Mouse (Mus musculus) ES-E14 (cell line): ENCODE results near the gene 7530416G11Rik. TPM values are rescaled to one million over a fixed set of nuclear protein-coding genes. Genes with fewer than 3 reads are reported as not detected.

ENCODE experiments used
- DNase-seq: peaks from one replicate; pipeline ENCODE4 v3.0.0-alpha.2; 2013; ENCODE audit warnings: low read depth, low spot score
- H3K27ac ChIP-seq: 2 replicates; pipeline ENCODE4 v1.5.1; 2012; ENCODE audit warnings: low read depth, mild to moderate bottlenecking, low read length, moderate library complexity, mixed read lengths; ENCODE audit not compliant: poor library complexity, insufficient read depth, severe bottlenecking
- H3K36me3 ChIP-seq: 2 replicates; pipeline ENCODE4 v1.6.1; 2012; ENCODE audit warnings: mild to moderate bottlenecking, low read length, moderate library complexity, mixed read lengths; ENCODE audit not compliant: control insufficient read depth, poor library complexity, insufficient read depth, severe bottlenecking
- H3K4me1 ChIP-seq, 2 experiments: fragments of 150-350 bp in 1 of 2; sonication (generic) in 1 of 2; 2 replicates each; pipeline ENCODE4 v1.6.1; 2012; ENCODE audit warnings: low read length in 2 of 2, mild to moderate bottlenecking in 1 of 2, mixed read lengths in 1 of 2; ENCODE audit not compliant: control insufficient read depth in 2 of 2, insufficient read depth in 2 of 2, poor library complexity in 1 of 2
- H3K4me3 ChIP-seq, 2 experiments: fragments of 150-350 bp in 1 of 2; sonication (generic) in 1 of 2; 2 replicates each; pipeline ENCODE4 v1.5.1; 2012; ENCODE audit warnings: low read length in 2 of 2, low read depth in 1 of 2, mild to moderate bottlenecking in 1 of 2, mixed read lengths in 1 of 2; ENCODE audit not compliant: insufficient read depth in 1 of 2, poor library complexity in 1 of 2, severe bottlenecking in 1 of 2
- H3K9ac ChIP-seq: 2 replicates; pipeline ENCODE4 v1.6.1; 2012; ENCODE audit warnings: low read depth, mild to moderate bottlenecking, low read length, mixed read lengths; ENCODE audit not compliant: poor library complexity, insufficient read depth, severe bottlenecking
- H3K9me3 ChIP-seq: fragments of 150-350 bp; sonication (generic); 2 replicates; pipeline ENCODE4 v1.6.1; 2012; ENCODE audit warnings: low read depth, mild to moderate bottlenecking, low read length; ENCODE audit not compliant: control insufficient read depth, insufficient read depth
- CHD2 ChIP-seq: IDR thresholded peaks from 2 replicates; pipeline ENCODE4 v1.6.1; 2014; ENCODE audit warnings: mild to moderate bottlenecking, low read depth, low read length, inconsistent platforms
- HCFC1 ChIP-seq: IDR thresholded peaks from 2 replicates; pipeline ENCODE4 v1.6.1; 2012; ENCODE audit warnings: low read length, inconsistent platforms, borderline replicate concordance; ENCODE audit not compliant: insufficient read depth
- MAFK ChIP-seq: IDR thresholded peaks from 2 replicates; pipeline ENCODE4 v1.6.1; 2014; ENCODE audit warnings: mild to moderate bottlenecking, low read depth, low read length, inconsistent platforms; ENCODE audit not compliant: insufficient read depth
- ZC3H11A ChIP-seq: IDR thresholded peaks from 2 replicates; pipeline ENCODE4 v1.6.1; 2012; ENCODE audit warnings: low read depth, mild to moderate bottlenecking, inconsistent platforms, low read length, borderline replicate concordance
- ZNF384 ChIP-seq: IDR thresholded peaks from 2 replicates; pipeline ENCODE4 v1.6.1; 2012; ENCODE audit warnings: low read depth, low read length, inconsistent platforms
- in situ Hi-C, 2 experiments: fragments of 600-800 bp; cut with MboI; formaldehyde crosslinking; loops; one replicate each; pipeline ENCODE4 v1.15.1; 2025; ENCODE audit warnings: low sequenced_read_pairs in 2 of 2, inconsistent platforms in 1 of 2; ENCODE audit not compliant: unreplicated experiment in 2 of 2
- total RNA-seq: library from RNA; depleted of rRNA; stranded (reverse); fragments of 300-350 nt; gene quantifications from 2 replicates; pipeline ENCODE4 v1.2.3, GENCODE M21; 2012

Gene 7530416G11Rik
- total RNA-seq, 1 experiment: not detected

- no peak overlapping the region for H3K9ac ChIP-seq
- no peaks in the 10 kb centered on the region for H3K9me3 ChIP-seq
- no peak overlapping the region for H3K27ac ChIP-seq
- no peak for DNase-seq
- no peaks in the 10 kb centered on the region for H3K36me3 ChIP-seq
- TF ChIP-seq ZC3H11A: no peak
- TF ChIP-seq CHD2: no peak
- TF ChIP-seq HCFC1: no peak
- no peak for TF ChIP-seq MAFK
- no peak for TF ChIP-seq ZNF384
- H3K4me3 ChIP-seq: no peak overlapping the region
- peaks cover 0 to 19% of the 10 kb centered on the region in 2 experiments; a peak in 2 of 4 replicates for H3K4me1 ChIP-seq
- in situ Hi-C loops: no loop called here
Measured at GRCm38 (mm10) chr15:85534646-85535045, 31.6 kb upstream of the 7530416G11Rik start.

DNA sequence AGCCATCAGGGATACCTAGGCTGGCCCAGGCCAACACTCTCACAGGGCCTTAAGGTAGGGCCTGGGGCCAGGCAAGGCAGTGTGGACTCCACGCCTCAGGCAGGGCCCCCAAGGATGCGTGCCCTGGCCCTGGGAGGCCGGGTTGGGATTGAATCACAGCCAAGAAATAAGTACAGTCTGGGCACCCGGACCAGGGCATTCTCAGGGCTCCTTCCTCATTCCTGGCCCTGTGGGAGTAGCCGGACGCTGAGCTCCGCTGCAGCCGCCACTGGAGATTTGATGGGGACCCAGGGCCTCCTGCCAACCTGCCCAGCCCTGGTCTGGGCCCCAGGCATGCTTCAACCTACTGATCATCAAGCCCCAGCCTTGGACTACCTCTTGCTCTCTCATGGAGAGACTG is 31.2 kb upstream of the 7530416G11Rik start:
- H3K4me3 ChIP-seq: no peak overlapping the region
- H3K27ac ChIP-seq: no peak overlapping the region
- H3K9ac ChIP-seq: no peak overlapping the region
- in situ Hi-C loops: no loop called here
- no peak for DNase-seq
- no peaks in the 10 kb centered on the region for H3K36me3 ChIP-seq
- H3K4me1 ChIP-seq: peaks cover 0 to 23% of the 10 kb centered on the region in 2 experiments; a peak in 2 of 4 replicates
- H3K9me3 ChIP-seq: no peaks in the 10 kb centered on the region
- TF ChIP-seq MAFK (no peak), ZC3H11A (no peak), HCFC1 (no peak), CHD2 (no peak), ZNF384 (no peak)

GRCm38 (mm10) chr15:85532063-85532462 is 29.0 kb upstream of the 7530416G11Rik start:
- Histone ChIP-seq H3K36me3 (no peaks in the 10 kb centered on the region), H3K9ac (no peak overlapping the region), H3K4me3 (no peak overlapping the region), H3K4me1 (peaks cover 0 to 19% of the 10 kb centered on the region in 2 experiments; a peak in 2 of 4 replicates), H3K27ac (no peak overlapping the region), H3K9me3 (no peaks in the 10 kb centered on the region)
- in situ Hi-C loops: no loop called here
- no peak for DNase-seq
- no peak for TF ChIP-seq HCFC1
- TF ChIP-seq ZNF384: no peak
- TF ChIP-seq MAFK: no peak
- TF ChIP-seq CHD2: no peak
- no peak for TF ChIP-seq ZC3H11A

GRCm38 (mm10) chr15:85529911-85530310 is 26.9 kb upstream of the 7530416G11Rik start:
- Histone ChIP-seq H3K9ac (no peak overlapping the region), H3K4me3 (no peak overlapping the region), H3K27ac (peak overlapping the region; percentile 14), H3K4me1 (peaks cover 0 to 17% of the 10 kb centered on the region in 2 experiments; a peak in 2 of 4 replicates), H3K9me3 (no peaks in the 10 kb centered on the region), H3K36me3 (no peaks in the 10 kb centered on the region)
- in situ Hi-C loops: no loop called here
- DNase-seq: no peak
- TF ChIP-seq ZC3H11A: no peak
- TF ChIP-seq ZNF384: no peak
- no peak for TF ChIP-seq MAFK
- TF ChIP-seq CHD2: no peak
- TF ChIP-seq HCFC1: no peak

DNA sequence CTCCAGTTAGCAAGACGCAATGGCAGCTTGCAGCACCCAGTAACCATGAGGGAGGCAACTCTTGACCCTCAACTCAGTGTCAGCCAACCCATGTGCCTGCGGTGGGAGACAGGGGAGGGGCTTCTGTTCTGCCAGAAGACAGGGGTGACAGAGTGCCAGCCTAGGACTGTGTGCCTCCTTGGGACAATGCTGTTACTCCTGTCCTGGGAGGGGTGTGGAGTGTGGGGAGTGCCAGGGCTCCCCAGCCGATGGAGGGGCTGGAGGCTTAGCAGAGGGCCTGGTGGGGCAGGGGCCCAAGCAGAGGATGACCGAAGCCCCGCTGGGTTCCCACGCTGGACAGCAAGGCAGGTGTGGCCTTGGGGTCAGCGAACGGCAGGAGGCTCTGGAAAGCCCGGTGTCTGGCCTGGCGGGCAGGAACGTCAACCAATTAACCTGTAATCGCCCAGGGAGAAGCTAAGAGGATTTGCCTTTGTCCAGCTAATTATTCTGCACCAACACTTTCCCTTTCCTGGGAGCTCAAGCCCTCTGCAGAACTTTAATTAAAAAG is 21.4 kb upstream of the 7530416G11Rik start:
- in situ Hi-C loops: no loop called here
- Histone ChIP-seq H3K36me3 (no peaks in the 10 kb centered on the region), H3K27ac (no peak overlapping the region), H3K9ac (no peak overlapping the region), H3K9me3 (no peaks in the 10 kb centered on the region), H3K4me1 (peaks cover 0 to 7% of the 10 kb centered on the region in 2 experiments; a peak in 3 of 4 replicates), H3K4me3 (no peak overlapping the region)
- DNase-seq: no peak
- TF ChIP-seq CHD2: no peak
- no peak for TF ChIP-seq ZC3H11A
